ENCODE assay signal across 16 mouse cellular contexts in genomic region chr9:70673656-70674055, GRCm38 (mm10). TPM values are rescaled to one million over a fixed set of nuclear protein-coding genes. Genes with fewer than 3 reads are reported as not detected.
"Had no signal": no experiment of that assay in that cellular context is flagged by ENCODE, and none has a peak within 500 bp of the region (broad histone marks: within the 10 kb centered on the region; RNA-seq: fewer than 3 reads in every experiment).

No protein-coding gene starts in this region.

- H3K4me3 ChIP-seq: intestine, embryonic 15.5 days; liver, embryonic 15.5 days; midbrain, embryonic 10.5 days; myocyte; neural tube, embryonic 15.5 days had no signal

- H3K27me3 ChIP-seq: intestine, embryonic 15.5 days; liver, embryonic 15.5 days; neural tube, embryonic 15.5 days had no signal

- ATAC-seq: intestine, embryonic 15.5 days; lung, postnatal 0 days had no signal

- H3K4me2 ChIP-seq: intestine, embryonic 15.5 days; liver, embryonic 15.5 days; neural tube, embryonic 15.5 days had no signal

- H3K4me1 ChIP-seq: neural tube, embryonic 15.5 days had no signal

- H3K9me3 ChIP-seq: intestine, embryonic 15.5 days; liver, embryonic 15.5 days; midbrain, embryonic 10.5 days; neural tube, embryonic 15.5 days had no signal

- H3K9ac ChIP-seq: intestine, embryonic 15.5 days; liver, embryonic 15.5 days; neural tube, embryonic 15.5 days had no signal

- H3K27ac ChIP-seq: intestine, embryonic 15.5 days; liver, embryonic 15.5 days; midbrain, embryonic 10.5 days; neural tube, embryonic 15.5 days had no signal

- H3K36me3 ChIP-seq: intestine, embryonic 15.5 days; liver, embryonic 15.5 days; midbrain, embryonic 10.5 days; neural tube, embryonic 15.5 days had no signal

- DNase-seq: kidney, adult 18-20 months; kidney, postnatal 10 days; kidney, postnatal 4 days; lung, adult 2 months; lung, postnatal 36 days; midbrain, embryonic 14.5 days; right cerebral cortex, postnatal 4 days; spleen, adult 18-20 months; thymus, postnatal 36 days had no signal

RNA-seq across cellular contexts. Expression of gene Gm10642, which starts 17.6 kb away (rescaled TPM):
- polyA plus RNA-seq: kidney, embryonic 14.5 days had no signal
